Mouse (Mus musculus) thymus, adult 2 months (tissue): ENCODE data around the gene Ltbp1. TPM values are rescaled to one million over a fixed set of nuclear protein-coding genes. Genes with fewer than 3 reads are reported as not detected.

Source experiments
- DNase-seq: peaks from one replicate; pipeline ENCODE4 v3.0.0; 2021
- H3K27ac ChIP-seq: fragments of 200-500 bp; 2 replicates; pipeline ENCODE4 v1.5.1; 2012; ENCODE audit warnings: low read length, control low read depth; ENCODE audit not compliant: control insufficient read depth, insufficient read depth
- H3K27me3 ChIP-seq: fragments of 200-500 bp; 2 replicates; pipeline ENCODE4 v1.6.1; 2012; ENCODE audit warnings: mild to moderate bottlenecking, low read length, moderate library complexity, mixed read lengths; ENCODE audit not compliant: control insufficient read depth, insufficient read depth
- H3K36me3 ChIP-seq: fragments of 200-500 bp; 2 replicates; pipeline ENCODE4 v1.6.1; 2012; ENCODE audit warnings: mild to moderate bottlenecking, low read length, moderate library complexity; ENCODE audit not compliant: control insufficient read depth, insufficient read depth
- H3K4me1 ChIP-seq: fragments of 200-500 bp; replicated peaks from 2 replicates; pipeline ENCODE4 v1.6.1; 2012; ENCODE audit warnings: low read length; ENCODE audit not compliant: control insufficient read depth, insufficient read depth
- H3K4me3 ChIP-seq: fragments of 200-500 bp; 2 replicates; pipeline ENCODE4 v1.5.1; 2012; ENCODE audit warnings: mild to moderate bottlenecking, low read length, control low read depth, moderate library complexity; ENCODE audit not compliant: control insufficient read depth, insufficient read depth
- CTCF ChIP-seq: fragments of 200-500 bp; IDR thresholded peaks from 2 replicates; pipeline ENCODE4 v1.5.1; 2012; ENCODE audit warnings: mild to moderate bottlenecking, control low read depth, low read length, moderate library complexity, borderline replicate concordance; ENCODE audit not compliant: control insufficient read depth, poor library complexity, insufficient read depth; ENCODE audit errors: extremely low read depth
- POLR2A ChIP-seq: fragments of 200-500 bp; IDR thresholded peaks from 2 replicates; pipeline ENCODE4 v1.6.1; 2012; ENCODE audit warnings: mild to moderate bottlenecking, low read length, control low read depth, moderate library complexity; ENCODE audit not compliant: control insufficient read depth, poor library complexity, insufficient read depth; ENCODE audit errors: extremely low read depth
- WGBS: fragments of 180-500 bp; shearing (Covaris S2); methylation state at CpG from one replicate; pipeline ENCODE4 v1.1.7; 2018; 5-methylcytosine and 5-hydroxymethylcytosine counted together
- polyA plus RNA-seq: library from polyadenylated mRNA; depleted of rRNA; stranded (reverse); fragments of >200 nt; gene quantifications from 2 replicates; pipeline ENCODE4 v1.2.3, GENCODE M21; 2012

Ltbp1 gene
- polyA plus RNA-seq, 1 experiment, result 4.0 TPM

- Histone ChIP-seq H3K27me3 (no peaks in the 10 kb centered on the region), H3K4me3 (no peak overlapping the region), H3K4me1 (no peaks in the 10 kb centered on the region), H3K36me3 (no peaks in the 10 kb centered on the region), H3K27ac (no peak overlapping the region)
- TF ChIP-seq CTCF (no peak), POLR2A (no peak)
- WGBS, result 92% methylated on average over 5 of the region's 5 CpGs
- DNase-seq, result no peak
Measured at GRCm38 (mm10) chr17:75323229-75323628, 317.9 kb downstream of the Ltbp1 start.

- Histone ChIP-seq H3K27me3 (no peaks in the 10 kb centered on the region), H3K36me3 (no peaks in the 10 kb centered on the region), H3K4me3 (no peak overlapping the region), H3K4me1 (no peaks in the 10 kb centered on the region), H3K27ac (no peak overlapping the region)
- DNase-seq, result no peak
- TF ChIP-seq CTCF, result no peak
- no peak for TF ChIP-seq POLR2A
- 95% methylated on average over 10 of the region's 10 CpGs for WGBS
Measured at GRCm38 (mm10) chr17:75323766-75324165, 318.4 kb downstream of the Ltbp1 start.

DNA sequence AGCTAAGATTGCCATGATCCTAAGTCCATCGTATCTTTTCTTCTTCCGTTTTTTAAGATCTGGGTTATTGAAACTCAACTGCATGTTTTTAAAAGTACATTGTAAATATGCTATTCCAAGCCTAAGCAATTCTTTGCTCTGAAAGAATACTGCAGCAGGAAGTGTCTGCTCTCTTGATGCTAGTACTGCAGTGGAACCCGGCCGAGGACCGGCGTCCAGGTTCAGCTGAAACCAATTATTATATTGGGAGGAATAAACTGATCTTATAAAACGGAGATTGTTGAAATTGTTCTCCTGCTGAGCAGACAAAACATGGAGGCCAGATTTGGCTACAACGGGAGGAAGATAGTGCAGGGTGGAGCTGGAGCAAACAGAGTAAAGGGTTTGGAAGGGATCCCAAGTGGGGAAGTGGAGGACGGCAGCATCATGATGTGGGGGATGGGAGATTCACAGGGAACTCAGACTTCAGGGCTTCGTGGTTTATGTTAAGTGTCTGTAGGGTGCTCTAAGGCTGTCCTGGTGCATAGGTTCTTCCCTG is 322.8 kb downstream of the Ltbp1 start:
- DNase-seq, result no peak
- TF ChIP-seq CTCF (no peak), POLR2A (no peak)
- Histone ChIP-seq H3K27me3 (no peaks in the 10 kb centered on the region), H3K27ac (no peak overlapping the region), H3K4me1 (no peaks in the 10 kb centered on the region), H3K4me3 (no peak overlapping the region), H3K36me3 (no peaks in the 10 kb centered on the region)
- 86% methylated on average over 10 of the region's 10 CpGs for WGBS

GRCm38 (mm10) chr17:75330366-75330765 is 325.0 kb downstream of the Ltbp1 start:
- WGBS, result 93% methylated on average over 6 of the region's 6 CpGs
- Histone ChIP-seq H3K27me3 (no peaks in the 10 kb centered on the region), H3K36me3 (no peaks in the 10 kb centered on the region)

DNA sequence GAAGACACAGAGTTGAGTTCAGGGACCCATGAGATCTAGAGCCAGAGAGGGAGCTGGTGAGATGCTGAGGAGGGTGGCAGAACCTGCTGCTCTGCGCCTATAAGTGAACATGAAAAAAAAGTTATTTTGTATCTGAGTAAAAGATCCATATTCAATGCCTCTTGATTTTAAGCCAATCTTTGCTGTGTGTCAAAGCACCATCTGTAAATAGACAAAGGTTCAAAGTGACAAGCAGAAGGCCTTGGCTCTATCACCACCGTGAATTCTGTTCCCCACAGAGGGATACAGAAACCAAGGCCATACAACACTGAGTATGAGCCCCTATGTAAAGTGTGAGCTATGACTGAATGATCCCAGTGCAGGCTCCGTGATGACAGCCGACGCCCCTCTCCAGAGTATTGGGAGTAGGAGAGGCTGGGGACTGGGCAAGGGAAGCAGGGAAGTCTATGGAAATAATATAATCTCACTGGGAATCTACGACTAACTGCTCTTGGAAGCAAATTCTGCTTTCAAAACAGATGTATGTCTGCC is 326.1 kb downstream of the Ltbp1 start:
- Histone ChIP-seq H3K27me3 (no peaks in the 10 kb centered on the region), H3K27ac (no peak overlapping the region), H3K36me3 (no peaks in the 10 kb centered on the region), H3K4me3 (no peak overlapping the region), H3K4me1 (no peaks in the 10 kb centered on the region)
- WGBS, result 96% methylated on average over 6 of the region's 6 CpGs
- TF ChIP-seq POLR2A (no peak), CTCF (no peak)
- DNase-seq, result no peak

More at GRCm38 (mm10) chr17:75330366-75330765, 325.0 kb downstream of the Ltbp1 start:
- no peaks in the 10 kb centered on the region for H3K4me1 ChIP-seq
- DNase-seq, result no peak
- TF ChIP-seq POLR2A (no peak), CTCF (no peak)
- no peak overlapping the region for H3K27ac ChIP-seq
- no peak overlapping the region for H3K4me3 ChIP-seq

- H3K4me3 ChIP-seq, result no peak overlapping the region
- no peak for DNase-seq
- H3K27ac ChIP-seq, result no peak overlapping the region
- H3K27me3 ChIP-seq, result no peaks in the 10 kb centered on the region
- H3K4me1 ChIP-seq, result no peaks in the 10 kb centered on the region
- TF ChIP-seq CTCF (no peak), POLR2A (no peak)
- no peaks in the 10 kb centered on the region for H3K36me3 ChIP-seq
- 96% methylated on average over 6 of the region's 6 CpGs for WGBS
Measured at GRCm38 (mm10) chr17:75332289-75332688, 326.9 kb downstream of the Ltbp1 start.

- no peaks in the 10 kb centered on the region for H3K27me3 ChIP-seq
- H3K4me1 ChIP-seq, result no peaks in the 10 kb centered on the region
- TF ChIP-seq POLR2A, result no peak
- no peak for TF ChIP-seq CTCF
- H3K4me3 ChIP-seq, result no peak overlapping the region
- WGBS, result 92% methylated on average over 9 of the region's 9 CpGs
- H3K36me3 ChIP-seq, result no peaks in the 10 kb centered on the region
- no peak for DNase-seq
- H3K27ac ChIP-seq, result no peak overlapping the region
Measured at GRCm38 (mm10) chr17:75333011-75333410, 327.6 kb downstream of the Ltbp1 start.
